Mouse (Mus musculus): ENCODE measurements around the gene Zfp788.

DNA sequence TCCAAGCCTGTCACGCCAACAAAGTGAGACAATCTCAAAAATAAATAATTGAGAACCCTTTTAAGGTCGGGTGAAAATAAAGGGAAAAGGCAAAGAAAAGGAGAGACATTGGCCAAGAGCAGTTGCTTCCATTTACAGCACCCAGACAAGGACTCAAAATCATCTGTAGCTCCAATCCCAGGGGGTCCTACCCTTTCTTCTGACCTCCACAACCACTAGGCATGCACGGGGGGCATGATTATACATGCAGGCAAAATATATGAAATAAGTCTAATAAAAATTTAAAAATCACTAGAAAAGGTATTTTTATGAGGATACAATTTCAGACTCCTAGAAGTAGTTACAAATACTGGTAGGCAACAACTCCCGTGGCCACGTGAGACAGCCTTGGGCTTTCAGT lies 34.4 kb upstream of the Zfp788 start:
- TF ChIP-seq CTCF (IDR thresholded peaks at IDR 0.05; ENCODE audit: low read depth, low read length): no peak
- TF ChIP-seq GATA1 (IDR thresholded peaks at IDR 0.05; ENCODE audit: borderline replicate concordance, low read length): no peak
- no peak for TF ChIP-seq GATA2 (IDR thresholded peaks at IDR 0.05; ENCODE audit: borderline replicate concordance, low read depth, low read length)
